Mouse (Mus musculus) B cell, adult 2 months (primary cell): ENCODE measurements at regions not wholly inside any gene's neighbourhood (a gene's known extent, or its start where the extent isn't known, plus 50 kb on each side); places are given as distances from the start of the nearest gene placed in this dataset.
A peak's percentile ranks its signal among the peaks of the same experiment; 100 is the strongest.

Experiments
- DNase-seq, 2 experiments: peaks; one replicate each; pipeline ENCODE4 v3.0.0; 2022

- DNase-seq: no peak
These were observed 60.3 kb downstream of the Snrpe start for GRCm38 (mm10) chr1:133549816-133550215.

GRCm38 (mm10) chr1:133548971-133549370 lies 61.1 kb downstream of the Snrpe start:
- no peak for DNase-seq

- DNase-seq: no peak
These were observed 62.5 kb downstream of the Snrpe start for GRCm38 (mm10) chr1:133547541-133547940.

- DNase-seq: no peak
These were observed 65.1 kb downstream of the Snrpe start for GRCm38 (mm10) chr1:133544996-133545395.

GRCm38 (mm10) chr1:133543751-133544150 lies 66.3 kb downstream of the Snrpe start:
- no peak for DNase-seq

- no peak for DNase-seq
These were observed 67.9 kb downstream of the Snrpe start for GRCm38 (mm10) chr1:133541996-133542775.

GRCm38 (mm10) chr1:133530698-133531097 lies 79.4 kb downstream of the Snrpe start:
- no peak for DNase-seq

- DNase-seq: no peak
These were observed 80.3 kb downstream of the Snrpe start for GRCm38 (mm10) chr1:133529817-133530216.

GRCm38 (mm10) chr1:133527651-133528385 lies 82.3 kb downstream of the Snrpe start:
- no peak for DNase-seq

GRCm38 (mm10) chr1:133522825-133523224 lies 87.3 kb downstream of the Snrpe start:
- no peak for DNase-seq

- no peak for DNase-seq
These were observed 89.4 kb downstream of the Snrpe start for GRCm38 (mm10) chr1:133520652-133521051.

- DNase-seq: no peak
These were observed 92.8 kb upstream of the Sox13 start for GRCm38 (mm10) chr1:133517020-133517419.

GRCm38 (mm10) chr1:133504116-133504515 lies 79.9 kb upstream of the Sox13 start:
- DNase-seq: no peak

GRCm38 (mm10) chr1:133503336-133503735 lies 79.2 kb upstream of the Sox13 start:
- DNase-seq: no peak

GRCm38 (mm10) chr1:133501016-133501415 lies 76.8 kb upstream of the Sox13 start:
- no peak for DNase-seq

GRCm38 (mm10) chr1:133492986-133493741 lies 69.0 kb upstream of the Sox13 start:
- DNase-seq: peak; percentile 12 to 17

- DNase-seq: no peak
These were observed 68.3 kb upstream of the Sox13 start for GRCm38 (mm10) chr1:133492291-133492985.

GRCm38 (mm10) chr1:133491857-133492290 lies 67.7 kb upstream of the Sox13 start:
- no peak for DNase-seq

- DNase-seq: no peak
These were observed 63.2 kb upstream of the Sox13 start for GRCm38 (mm10) chr1:133487171-133487901.

- no peak for DNase-seq
These were observed 62.2 kb upstream of the Sox13 start for GRCm38 (mm10) chr1:133486370-133486769.

GRCm38 (mm10) chr1:133482891-133483290 lies 58.7 kb upstream of the Sox13 start:
- no peak for DNase-seq

GRCm38 (mm10) chr1:133474546-133474945 lies 50.4 kb upstream of the Sox13 start:
- DNase-seq: no peak
